Mouse (Mus musculus) kidney, postnatal 4 days (tissue): Measurements from ENCODE around the gene Tgif1.
"Not testable (repeated sequence)": the region's sequence is repeated elsewhere in the genome, so short reads cannot be mapped to it uniquely, and the experiment has no call there.

Experiments
- DNase-seq, 2 experiments: peaks; one replicate each; pipeline ENCODE4 v3.0.0; 2021; ENCODE audit warnings: mixed read lengths in 2 of 2

Tgif1 gene

GRCm38 (mm10) chr17:70838533-70838932 lies 14.8 kb downstream of the Tgif1 start:
- no peak for DNase-seq

- no peak for DNase-seq
Observed at GRCm38 (mm10) chr17:70838031-70838430, 15.3 kb downstream of the Tgif1 start.

DNA sequence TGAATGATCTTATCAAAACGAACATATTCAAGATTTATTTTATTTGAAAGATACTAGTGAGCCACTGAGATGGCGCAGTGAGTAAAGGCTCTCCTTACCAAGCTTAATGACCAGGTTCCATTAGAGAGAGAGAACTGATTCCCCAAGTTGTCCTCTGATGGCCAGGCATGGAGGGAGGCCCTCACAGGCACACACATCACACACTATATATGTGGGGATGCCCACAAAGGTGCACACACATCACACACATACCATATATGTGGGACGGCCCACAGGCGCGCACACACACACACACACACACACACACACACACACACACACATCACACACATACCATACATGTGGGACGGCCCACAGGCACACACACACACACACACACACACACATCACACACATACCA lies 15.9 kb downstream of the Tgif1 start:
- not testable (repeated sequence) for DNase-seq

DNA sequence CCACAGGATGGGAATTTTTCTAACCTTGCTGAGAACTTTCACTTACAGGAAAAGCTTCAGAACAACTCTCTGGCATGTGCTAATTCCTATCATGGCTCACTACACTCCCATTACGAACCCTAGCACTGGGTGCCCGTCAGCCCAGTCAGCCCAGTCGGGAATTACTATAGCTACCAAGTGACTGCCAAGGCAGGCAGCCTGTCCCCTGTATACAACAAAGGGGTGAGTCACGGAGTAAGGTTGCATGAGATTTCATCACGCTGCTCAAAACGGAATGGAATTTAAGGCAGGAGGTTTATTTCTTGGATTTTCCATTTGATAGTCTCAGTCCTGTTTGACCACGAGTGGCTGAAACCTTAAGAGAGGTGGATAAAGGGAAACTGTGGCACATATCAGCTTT lies 16.5 kb downstream of the Tgif1 start:
- DNase-seq: peak in 1 of 2 experiments; percentile 46

DNA sequence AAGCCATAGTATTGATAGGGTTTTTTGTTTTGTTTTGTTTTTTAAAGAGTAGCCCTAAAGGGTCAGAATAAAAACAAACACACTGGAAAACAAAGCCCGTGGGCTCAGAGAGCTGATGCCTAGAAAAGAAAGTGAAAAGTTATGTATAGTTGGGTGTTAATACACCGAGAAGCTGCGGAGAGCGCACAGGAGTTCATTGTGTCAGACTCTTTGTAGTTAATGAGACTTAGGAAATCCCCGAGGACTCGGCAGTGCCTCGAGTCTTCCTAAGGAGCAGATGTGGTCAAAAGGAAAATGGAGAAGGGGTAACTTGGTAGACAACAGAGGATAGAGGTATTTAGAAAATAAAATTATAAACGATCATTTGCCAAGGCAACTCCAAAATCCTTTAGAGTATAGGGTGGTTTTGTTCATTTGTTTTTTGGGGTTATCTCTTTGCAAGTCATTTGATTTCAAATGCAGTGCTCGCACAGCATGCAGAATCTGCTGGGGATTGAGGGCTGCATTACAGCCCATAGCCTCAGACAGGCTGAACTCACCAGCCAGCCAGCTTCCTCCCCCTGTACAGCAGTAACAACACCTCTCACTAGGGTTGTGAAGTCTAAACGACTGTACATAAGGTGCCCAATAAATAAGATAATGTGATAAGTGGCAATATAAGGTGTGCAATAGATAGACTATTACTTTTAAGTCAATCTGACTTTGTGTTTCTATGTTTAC lies 18.1 kb downstream of the Tgif1 start:
- DNase-seq: no peak

DNA sequence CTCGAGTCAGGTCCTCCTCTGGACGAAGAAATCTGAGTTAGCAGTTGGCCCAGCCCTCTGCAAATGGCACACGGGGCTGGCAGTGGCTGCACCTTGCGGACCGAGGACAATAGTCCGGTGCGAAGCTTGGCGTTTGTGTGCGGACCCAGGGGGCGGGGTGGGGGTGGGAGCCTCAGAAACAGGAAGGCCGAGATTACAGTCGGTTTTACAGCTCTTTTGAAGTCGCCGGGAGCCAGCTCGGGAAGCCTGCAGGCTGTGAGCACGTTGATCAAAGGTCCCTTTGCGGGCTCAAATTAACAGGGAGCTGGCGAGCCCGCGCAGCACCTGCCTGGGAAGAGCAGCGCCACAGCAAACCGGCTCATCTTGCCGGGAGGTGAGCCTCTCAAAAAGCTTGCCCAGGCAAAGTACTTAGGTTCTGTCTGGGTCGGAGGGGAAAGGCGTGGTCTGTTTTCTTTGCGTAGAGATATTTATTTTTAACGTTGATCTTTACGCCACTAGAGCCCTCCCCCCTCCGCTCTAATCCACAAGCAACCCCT lies 18.8 kb downstream of the Tgif1 start:
- DNase-seq: peak; percentile 49 to 67

DNA sequence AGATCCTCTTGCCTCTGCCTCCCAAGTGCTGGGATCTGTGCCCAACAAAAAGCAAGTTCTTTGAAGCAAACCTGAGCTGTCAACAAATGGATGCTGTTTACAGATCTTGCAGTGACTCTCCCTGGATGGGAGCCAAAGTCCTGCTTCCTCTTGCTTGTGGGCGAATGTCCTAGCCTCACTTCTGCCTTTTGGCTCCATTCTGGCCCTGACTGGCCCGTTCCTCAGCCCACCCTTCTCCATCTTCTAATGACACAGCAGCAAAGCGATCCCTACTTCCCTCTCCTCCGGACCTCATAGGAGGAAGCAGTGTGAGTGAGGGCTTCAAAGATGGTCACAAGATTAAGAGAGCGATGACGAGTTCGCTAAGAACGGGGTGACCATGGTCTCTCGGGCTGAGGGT lies 20.8 kb downstream of the Tgif1 start:
- peak in 1 of 2 experiments; percentile 49 for DNase-seq

DNA sequence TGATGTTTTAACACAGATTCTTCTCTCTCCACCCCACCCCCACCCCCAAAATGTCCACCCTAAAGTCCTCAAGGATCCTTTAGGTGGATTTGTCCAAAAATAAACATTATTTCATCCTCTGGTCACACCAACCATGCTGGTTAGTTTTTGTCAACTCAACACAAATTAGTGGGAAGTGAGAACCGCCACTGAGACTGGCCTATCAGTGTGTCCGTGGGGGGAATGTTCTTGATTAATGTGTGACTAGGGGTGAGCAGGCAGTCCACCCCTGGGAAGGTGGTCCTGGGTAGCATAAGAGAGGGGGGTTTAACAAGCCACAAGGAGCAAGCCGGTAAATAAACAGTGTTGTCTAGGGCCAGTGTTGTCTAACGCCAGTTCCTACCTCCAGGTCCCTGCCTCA lies 21.8 kb downstream of the Tgif1 start:
- no peak for DNase-seq

DNA sequence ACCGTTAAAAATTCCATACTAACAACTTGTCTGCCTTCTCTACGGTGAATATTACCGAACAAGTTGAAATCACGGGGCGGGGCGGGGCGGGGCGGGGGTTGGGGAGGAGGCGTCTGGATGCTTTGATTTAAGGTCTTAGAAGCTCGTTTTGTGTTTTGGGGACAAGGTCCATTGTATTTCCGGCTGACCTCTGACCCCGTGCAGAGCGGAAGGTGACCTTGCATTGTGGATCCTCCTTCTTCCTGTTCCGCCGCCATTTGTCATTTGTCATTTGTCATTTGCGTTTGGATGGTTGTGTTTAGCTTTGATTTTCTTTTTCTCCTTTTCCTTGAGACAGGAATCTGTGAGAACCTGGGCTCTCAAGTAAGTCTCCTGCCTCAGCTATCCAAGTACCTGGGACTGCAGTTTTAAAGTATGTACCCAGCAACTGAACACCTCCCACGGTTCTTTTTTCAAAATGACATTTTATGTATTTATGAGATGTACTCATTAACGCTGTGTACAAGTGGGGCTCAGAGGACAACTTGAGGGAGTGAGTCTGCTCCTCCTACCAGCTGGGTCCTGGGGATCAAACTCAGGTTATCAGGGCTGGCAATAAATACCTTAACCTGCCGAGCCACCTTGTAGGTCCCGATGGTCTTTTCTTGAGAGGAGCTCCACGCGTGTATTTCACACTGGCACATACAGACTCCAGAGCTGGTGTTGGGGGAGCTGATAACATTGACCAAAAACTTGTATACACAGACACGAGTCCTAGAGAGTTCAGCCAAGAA lies 23.2 kb downstream of the Tgif1 start:
- DNase-seq: no peak

- DNase-seq: no peak
Observed at GRCm38 (mm10) chr17:70829217-70829616, 24.1 kb downstream of the Tgif1 start.

GRCm38 (mm10) chr17:70828569-70828968 lies 24.8 kb downstream of the Tgif1 start:
- no peak for DNase-seq

DNA sequence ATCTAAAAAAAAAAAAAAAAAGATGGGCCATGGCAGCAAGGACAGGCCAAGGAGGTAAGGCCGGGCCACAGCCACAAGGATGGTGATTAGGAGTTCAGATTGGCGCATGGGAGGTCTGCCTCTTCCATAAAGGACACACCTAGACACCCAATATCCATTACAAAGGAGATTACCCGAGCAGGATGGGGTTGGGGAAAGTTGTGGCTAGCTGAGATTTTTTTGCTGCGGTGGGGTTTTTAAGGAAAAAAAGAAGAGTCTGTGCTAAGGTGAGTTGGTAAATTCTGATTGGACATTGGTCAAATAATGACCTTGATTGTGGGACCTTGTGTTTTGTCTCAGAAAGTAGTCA lies 25.2 kb downstream of the Tgif1 start:
- DNase-seq: no peak

- not testable (repeated sequence) for DNase-seq
Observed at GRCm38 (mm10) chr17:70827463-70828179, 25.7 kb downstream of the Tgif1 start.

GRCm38 (mm10) chr17:70826227-70826626 lies 27.1 kb downstream of the Tgif1 start:
- DNase-seq: no peak

DNA sequence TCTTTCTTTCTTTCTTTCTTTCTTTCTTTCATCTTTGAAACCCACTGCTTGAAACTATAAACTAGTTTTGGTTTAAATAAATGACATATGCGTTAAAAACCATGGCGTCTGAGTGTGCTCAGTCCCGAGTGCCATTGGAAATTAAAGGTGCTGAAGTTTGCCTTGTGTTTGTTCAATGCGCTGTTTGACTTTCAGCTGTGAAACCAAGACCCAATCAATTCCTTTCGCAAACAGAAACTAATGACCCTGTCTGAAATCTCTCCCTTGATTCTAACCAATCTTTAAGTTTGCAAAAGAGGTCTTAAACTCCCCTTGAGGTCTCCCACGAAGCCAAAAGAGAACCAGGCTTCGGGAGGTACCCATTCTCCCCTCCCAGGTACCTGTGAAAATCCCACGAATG lies 30.3 kb downstream of the Tgif1 start:
- DNase-seq: no peak

GRCm38 (mm10) chr17:70817862-70818451 lies 35.4 kb downstream of the Tgif1 start:
- DNase-seq: peak; percentile 52 to 69

DNA sequence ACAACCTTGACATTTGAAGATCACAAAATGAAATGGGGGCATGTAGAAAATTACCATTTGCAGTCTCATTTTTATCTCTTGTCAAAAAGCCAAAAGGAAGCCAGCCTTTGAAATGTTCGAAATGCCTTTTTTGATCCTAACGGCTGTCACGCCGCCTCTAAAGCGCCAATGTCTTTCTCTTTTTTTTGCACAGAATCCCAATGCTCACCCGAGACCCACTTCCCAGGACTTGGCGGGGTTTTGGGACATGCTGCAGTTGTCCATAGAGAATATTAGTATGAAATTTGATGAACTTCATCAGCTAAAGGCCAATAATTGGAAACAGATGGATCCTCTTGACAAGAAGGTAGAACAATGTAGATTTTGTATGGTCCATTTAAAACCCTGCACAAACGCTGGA lies 38.3 kb downstream of the Tgif1 start:
- DNase-seq: no peak

DNA sequence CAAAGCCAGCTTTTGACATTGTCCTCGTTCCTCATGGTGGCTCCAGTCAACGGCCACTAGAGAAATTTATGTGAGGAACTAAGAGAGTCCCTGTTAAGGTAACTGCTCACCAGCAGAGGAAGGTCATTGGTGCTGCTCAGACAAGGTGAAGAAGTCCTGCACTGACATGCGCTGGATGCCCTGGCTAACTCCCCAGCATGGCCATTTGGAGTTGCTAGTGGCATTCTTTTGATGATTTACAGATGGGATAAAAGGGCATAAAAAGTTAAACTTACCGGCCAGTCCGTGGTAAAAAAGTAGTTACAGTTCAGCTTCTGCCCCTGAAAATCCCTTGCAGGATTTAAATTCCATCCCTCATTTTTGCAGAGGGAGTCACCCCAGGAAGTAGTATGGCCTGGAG lies 42.6 kb downstream of the Tgif1 start:
- DNase-seq: peak in 1 of 2 experiments; percentile 47

DNA sequence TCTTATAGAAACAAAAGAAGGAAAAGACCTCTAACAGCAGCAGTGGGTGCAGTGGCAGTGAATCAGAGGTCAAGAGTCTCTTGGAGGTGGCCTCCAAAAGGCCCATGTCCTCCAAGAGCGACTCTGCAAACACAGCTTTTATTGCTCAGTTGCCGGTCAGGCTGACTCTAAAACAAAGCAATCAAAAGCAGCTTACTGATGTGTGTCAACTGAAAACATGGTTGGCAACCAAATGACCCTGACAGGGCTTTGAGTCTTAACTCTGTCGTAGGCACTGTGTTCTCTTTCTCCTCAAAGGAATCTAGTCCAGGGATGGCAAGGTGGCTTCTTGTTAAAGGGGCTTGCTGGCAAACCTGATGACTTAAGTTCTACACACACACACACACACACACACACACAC lies 43.6 kb downstream of the Tgif1 start:
- peak in 1 of 2 experiments; percentile 26 for DNase-seq

GRCm38 (mm10) chr17:70808837-70809236 lies 44.5 kb downstream of the Tgif1 start:
- DNase-seq: peak; percentile 39 to 54

- no peak for DNase-seq
Observed at GRCm38 (mm10) chr17:70807885-70808284, 45.5 kb downstream of the Tgif1 start.

GRCm38 (mm10) chr17:70806600-70806999 lies 46.7 kb downstream of the Tgif1 start:
- DNase-seq: no peak

DNA sequence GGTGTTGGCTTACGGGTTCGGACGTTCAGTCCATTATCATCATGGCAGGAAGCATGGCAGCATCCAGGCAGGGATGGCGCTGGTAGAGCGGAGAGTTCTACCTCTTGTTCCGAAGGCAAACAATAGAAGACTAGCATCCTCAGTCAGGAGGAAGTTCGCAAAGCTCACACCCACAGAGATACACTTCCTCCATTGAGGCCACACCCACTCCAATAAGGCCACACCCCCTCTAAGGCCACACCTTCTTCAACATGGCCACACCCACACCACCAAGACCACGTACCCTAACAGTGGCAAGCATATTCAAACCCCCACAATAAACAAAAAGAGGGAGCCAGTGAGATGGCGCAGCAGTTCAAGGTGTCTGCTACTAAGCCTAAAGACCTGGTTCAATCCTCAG lies 47.5 kb downstream of the Tgif1 start:
- no peak for DNase-seq
